Mouse (Mus musculus) fibroblast of lung, adult 2 months (primary cell): ENCODE measurements around the gene Nid1.
"Not testable (repeated sequence)": the region's sequence is repeated elsewhere in the genome, so short reads cannot be mapped to it uniquely, and the experiment has no call there.

Source experiments
- DNase-seq: peaks from one replicate; pipeline ENCODE4 v3.0.0-alpha.2; 2011; ENCODE audit warnings: low read depth

Nid1 gene

GRCm38 (mm10) chr13:13437460-13438015, at the start of gene Nid1:
Gene Nid1, plus strand, starts transcription at chr13:13437551.
- DNase-seq, result not testable (repeated sequence)

- peak; percentile 36 for DNase-seq
Measured at GRCm38 (mm10) chr13:13393228-13394095, 43.9 kb upstream of the Nid1 start, which contains the start of gene Gpr137b. Gene Gpr137b, minus strand, starts transcription at chr13:13394014.

- not testable (repeated sequence) for DNase-seq
Measured at GRCm38 (mm10) chr13:13394096-13394395, 43.3 kb upstream of the Nid1 start.

- DNase-seq, result not testable (repeated sequence)
Measured at GRCm38 (mm10) chr13:13400851-13401250, 36.5 kb upstream of the Nid1 start.

- not testable (repeated sequence) for DNase-seq
Measured at GRCm38 (mm10) chr13:13402818-13403217, 34.5 kb upstream of the Nid1 start.

GRCm38 (mm10) chr13:13403366-13403765, 34.0 kb upstream of the Nid1 start:
- DNase-seq, result not testable (repeated sequence)

- not testable (repeated sequence) for DNase-seq
Measured at GRCm38 (mm10) chr13:13403839-13404238, 33.5 kb upstream of the Nid1 start.

- DNase-seq, result not testable (repeated sequence)
Measured at GRCm38 (mm10) chr13:13404517-13405155, 32.7 kb upstream of the Nid1 start.

- DNase-seq, result not testable (repeated sequence)
Measured at GRCm38 (mm10) chr13:13405511-13405910, 31.8 kb upstream of the Nid1 start.

- no peak for DNase-seq
Measured at GRCm38 (mm10) chr13:13414206-13414605, 23.1 kb upstream of the Nid1 start.

GRCm38 (mm10) chr13:13415120-13416006, 22.0 kb upstream of the Nid1 start:
- not testable (repeated sequence) for DNase-seq

- DNase-seq, result not testable (repeated sequence)
Measured at GRCm38 (mm10) chr13:13416007-13416337, 21.4 kb upstream of the Nid1 start.

- DNase-seq, result not testable (repeated sequence)
Measured at GRCm38 (mm10) chr13:13418859-13419258, 18.5 kb upstream of the Nid1 start.

- DNase-seq, result not testable (repeated sequence)
Measured at GRCm38 (mm10) chr13:13423301-13423700, 14.1 kb upstream of the Nid1 start.

GRCm38 (mm10) chr13:13436161-13436560, 1.2 kb upstream of the Nid1 start:
- DNase-seq, result not testable (repeated sequence)

GRCm38 (mm10) chr13:13438112-13438953, 982 bp downstream of the Nid1 start:
- not testable (repeated sequence) for DNase-seq

GRCm38 (mm10) chr13:13445601-13446000, 8.2 kb downstream of the Nid1 start:
- DNase-seq, result not testable (repeated sequence)

- not testable (repeated sequence) for DNase-seq
Measured at GRCm38 (mm10) chr13:13446711-13447443, 9.5 kb downstream of the Nid1 start.

- not testable (repeated sequence) for DNase-seq
Measured at GRCm38 (mm10) chr13:13449981-13450380, 12.6 kb downstream of the Nid1 start.

- not testable (repeated sequence) for DNase-seq
Measured at GRCm38 (mm10) chr13:13450931-13451330, 13.6 kb downstream of the Nid1 start.
